Mouse (Mus musculus) thymus, adult 2 months (tissue): ENCODE measurements at regions not wholly inside any gene's neighbourhood (a gene's known extent, or its start where the extent isn't known, plus 50 kb on each side); places are given as distances from the start of the nearest gene placed in this dataset.

Source experiments
- CTCF ChIP-seq: fragments of 200-500 bp; IDR thresholded peaks from 2 replicates; pipeline ENCODE4 v1.5.1; 2012; ENCODE audit warnings: mild to moderate bottlenecking, control low read depth, low read length, moderate library complexity, borderline replicate concordance; ENCODE audit not compliant: control insufficient read depth, poor library complexity, insufficient read depth; ENCODE audit errors: extremely low read depth
- POLR2A ChIP-seq: fragments of 200-500 bp; IDR thresholded peaks from 2 replicates; pipeline ENCODE4 v1.6.1; 2012; ENCODE audit warnings: mild to moderate bottlenecking, low read length, control low read depth, moderate library complexity; ENCODE audit not compliant: control insufficient read depth, poor library complexity, insufficient read depth; ENCODE audit errors: extremely low read depth

- no peak for TF ChIP-seq CTCF
- TF ChIP-seq POLR2A, result no peak
These were observed 75.6 kb upstream of the Pgrmc2 start for GRCm38 (mm10) chr3:41158314-41158973.
